Comparison of ENCODE assay signal across 23 mouse cellular contexts in the genomic region with DNA sequence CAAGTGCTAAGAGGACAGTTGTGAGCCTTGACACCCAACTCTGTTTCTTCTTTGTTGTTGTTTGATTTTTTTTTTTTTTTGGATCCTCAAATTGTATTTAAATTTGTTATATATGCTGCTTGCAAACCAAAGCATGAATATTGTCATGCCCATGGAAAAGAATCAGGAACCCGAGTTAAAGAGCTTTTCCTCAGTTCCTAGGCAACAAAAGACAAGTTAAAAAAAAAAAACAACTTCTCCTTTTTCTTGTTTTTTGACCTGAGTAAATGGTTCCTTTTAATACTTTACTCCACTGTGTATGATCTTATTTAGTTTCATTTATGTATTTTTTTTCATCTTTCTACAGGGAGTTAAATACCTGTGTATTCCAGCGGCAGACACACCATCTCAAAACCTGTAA. TPM values are rescaled to one million over a fixed set of nuclear protein-coding genes. Genes with fewer than 3 reads are reported as not detected.
DNase-seq lines count a peak whose midpoint lies in the region; ATAC-seq and TF ChIP-seq lines count a peak whose summit lies in the region.
"Had no signal": no experiment of that assay in that cellular context is flagged by ENCODE, and none has a peak within 500 bp of the region (broad histone marks: within the 10 kb centered on the region; RNA-seq: fewer than 3 reads in every experiment).

No protein-coding gene starts in this region.

- no peak overlapping the region for H3K9ac ChIP-seq in CH12.LX (ENCODE audit: insufficient read depth, low read depth)
- H3K9ac ChIP-seq: embryonic facial prominence, embryonic 12.5 days; embryonic facial prominence, embryonic 15.5 days; forebrain, postnatal 0 days; hindbrain, embryonic 13.5 days had no signal

- H3K27ac ChIP-seq in CH12.LX (ENCODE audit: insufficient read depth, low read depth) = no peak overlapping the region
- peak overlapping the region; percentile 95 for H3K27ac ChIP-seq in bone marrow macrophage, adult 2 months (ENCODE audit: insufficient read depth, low read depth, low read length)
- H3K27ac ChIP-seq: embryonic facial prominence, embryonic 12.5 days; embryonic facial prominence, embryonic 15.5 days; heart, adult 2 months; hindbrain, embryonic 10.5 days; hindbrain, embryonic 13.5 days had no signal

- TF ChIP-seq CTCF in CH12.LX (conservative IDR thresholded peaks at IDR 0.05 in 1 of 2, IDR thresholded peaks at IDR 0.05 in 1 of 2; ENCODE audit: low read depth in 2 of 2, low read length in 2 of 2) = no peak
- no peak for TF ChIP-seq CTCF in bone marrow macrophage, adult 2 months (IDR thresholded peaks at IDR 0.05; ENCODE audit: low read depth, low read length)

- peak; percentile 50 to 60; a peak in 3 of 4 replicates for ATAC-seq in hematopoietic stem cell, adult 5-6 weeks (replicated peaks in 1 of 2; ENCODE audit: insufficient read depth in 1 of 2, low FRiP score in 2 of 2, low TSS enrichment in 1 of 2, low read depth in 1 of 2, poor library complexity in 2 of 2, severe bottlenecking in 2 of 2)
- ATAC-seq in megakaryocyte progenitor cell, adult 5-6 weeks (replicated peaks; ENCODE audit: poor library complexity) = peak; percentile 48; the same call in 1 of the 2 replicates
- ATAC-seq: activated CD4-positive, CD25-positive, alpha-beta regulatory T cell, adult 4 months; forebrain, embryonic 14.5 days; forebrain, postnatal 0 days; hindbrain, embryonic 16.5 days had no signal

- TF ChIP-seq EP300 in CH12.LX (IDR thresholded peaks at IDR 0.05; ENCODE audit: low read length) = no peak

- H3K27me3 ChIP-seq in CH12.LX (replicated peaks) = no peaks in the 10 kb centered on the region
- H3K27me3 ChIP-seq: embryonic facial prominence, embryonic 12.5 days; embryonic facial prominence, embryonic 15.5 days; hindbrain, embryonic 13.5 days had no signal

- H3K36me3 ChIP-seq in CH12.LX (replicated peaks in 1 of 2; ENCODE audit: control insufficient read depth in 1 of 2, insufficient read depth in 1 of 2, low read length in 1 of 2) = peaks cover 14 to 39% of the 10 kb centered on the region in 2 experiments
- H3K36me3 ChIP-seq: embryonic facial prominence, embryonic 12.5 days; hindbrain, embryonic 10.5 days had no signal

- DNase-seq in CH12.LX (ENCODE audit: extremely low read depth) = no peak
- DNase-seq in left cerebral cortex, postnatal 10 days (ENCODE audit: extremely low spot score in 1 of 2, low spot score in 2 of 2) = no peak
- no peak for DNase-seq in ovary, postnatal 36 days (ENCODE audit: low spot score)
- DNase-seq in gastrocnemius, adult 18-20 months (ENCODE audit: low spot score) = no peak
- DNase-seq: adrenal gland, adult 8-10 months; adrenal gland, postnatal 25 days; cerebellum, adult 18-20 months; cerebellum, adult 9-10 months; cerebellum, postnatal 14 days; forebrain, postnatal 0 days; gastrocnemius, postnatal 25 days; heart, adult 2 months had no signal

- in situ Hi-C loops in CH12.LX (cut with MboI; ENCODE audit: low pct_ligation_motif_present, low pct_unique_long_range_greater_than_20kb, low sequenced_read_pairs) = no loop called here

- H3K79me2 ChIP-seq in CH12.LX (replicated peaks; ENCODE audit: control insufficient read depth, extremely low read depth, insufficient read depth, poor library complexity, severe bottlenecking) = no peaks in the 10 kb centered on the region

- H3K4me2 ChIP-seq in CH12.LX (ENCODE audit: insufficient read depth, low read depth, poor library complexity, severe bottlenecking) = no peak overlapping the region
- H3K4me2 ChIP-seq: embryonic facial prominence, embryonic 12.5 days; embryonic facial prominence, embryonic 15.5 days; heart, embryonic 11.5 days; hindbrain, embryonic 13.5 days had no signal

- H3K4me1 ChIP-seq in CH12.LX (ENCODE audit: control insufficient read depth in 1 of 2, insufficient read depth in 2 of 2) = peaks cover 25 to 59% of the 10 kb centered on the region in 2 experiments
- peaks cover 49% of the 10 kb centered on the region for H3K4me1 ChIP-seq in bone marrow macrophage, adult 2 months (ENCODE audit: control insufficient read depth, insufficient read depth, low read length)
- H3K4me1 ChIP-seq: embryonic facial prominence, embryonic 12.5 days; hindbrain, embryonic 10.5 days; hindbrain, embryonic 13.5 days had no signal

- TF ChIP-seq RAD21 in CH12.LX (IDR thresholded peaks at IDR 0.05; ENCODE audit: low read depth, low read length) = no peak

- intact Hi-C loops in left cerebral cortex, postnatal 10 days (cut with DNase I) = no loop called here

- H3K4me3 ChIP-seq in CH12.LX (replicated peaks in 1 of 3; ENCODE audit: low read depth in 2 of 3, low read length in 2 of 3, poor library complexity in 1 of 3) = no peak overlapping the region
- H3K4me3 ChIP-seq in bone marrow macrophage, adult 2 months (ENCODE audit: insufficient read depth, low read length) = peak overlapping the region; percentile 15; the same call in 1 of the 2 replicates
- H3K4me3 ChIP-seq: embryonic facial prominence, embryonic 12.5 days; embryonic facial prominence, embryonic 15.5 days; heart, adult 2 months; hindbrain, embryonic 10.5 days; hindbrain, embryonic 13.5 days had no signal

- dilution Hi-C loops in CH12.LX (cut with MboI; ENCODE audit: extremely low pct_ligation_motif_present, extremely low pct_unique_long_range_greater_than_20kb, low sequenced_read_pairs) = no loop called here

- TF ChIP-seq POLR2A in CH12.LX (IDR thresholded peaks at IDR 0.05; ENCODE audit: low read depth, low read length) = no peak
- TF ChIP-seq POLR2A in bone marrow macrophage, adult 2 months (IDR thresholded peaks at IDR 0.05; ENCODE audit: borderline replicate concordance, low read depth, low read length) = no peak

- no peaks in the 10 kb centered on the region for H3K9me3 ChIP-seq in CH12.LX (replicated peaks; ENCODE audit: low read length)
- H3K9me3 ChIP-seq: embryonic facial prominence, embryonic 12.5 days; embryonic facial prominence, embryonic 15.5 days; hindbrain, embryonic 10.5 days; hindbrain, embryonic 13.5 days had no signal

TF ChIP-seq in CH12.LX, 34 proteins besides CTCF, POLR2A, EP300 and RAD21:
- TF ChIP-seq MAFK (IDR thresholded peaks at IDR 0.05; ENCODE audit: insufficient replicate concordance, low read length) (no peak), ZNF384 (IDR thresholded peaks at IDR 0.05; ENCODE audit: low read depth, low read length) (peak; percentile 63), RCOR1 (conservative IDR thresholded peaks at IDR 0.05; ENCODE audit: low read depth, low read length) (no peak), USF2 (conservative IDR thresholded peaks at IDR 0.05; ENCODE audit: low read depth, low read length) (no peak), IRF4 (IDR thresholded peaks at IDR 0.05; ENCODE audit: low read depth, low read length) (no peak), ZKSCAN1 (IDR thresholded peaks at IDR 0.05; ENCODE audit: borderline replicate concordance, low read depth, low read length) (no peak), TBP (conservative IDR thresholded peaks at IDR 0.05; ENCODE audit: low read depth, low read length) (no peak)
TF ChIP-seq in CH12.LX: peak in this region for 1.

RNA-seq across cellular contexts. Expression of gene Dusp22, which starts 36.1 kb away (rescaled TPM):
- 22.5 and 25.5 TPM in 2 replicates for total RNA-seq in CH12.LX (2012; rRNA removed)
- total RNA-seq in CH12.LX (2014; rRNA removed) = 28.7 and 29.8 TPM in 2 replicates
- polyA plus RNA-seq in CH12.LX (2012; ENCODE audit: insufficient read length, low read depth) = 18.0 and 18.5 TPM in 2 replicates
- polyA plus RNA-seq in bone marrow macrophage, adult 2 months (2012; ENCODE audit: insufficient read depth, insufficient read length, missing spikeins) = 53.6 and 62.9 TPM in 2 replicates
- 5.1 and 10.2 TPM in 2 replicates for total RNA-seq in hematopoietic stem cell, adult 5-6 weeks (2017)
- 1.9 and 5.2 TPM in 2 replicates for total RNA-seq in megakaryocyte progenitor cell, adult 5-6 weeks (2015)
- total RNA-seq in megakaryocyte progenitor cell, adult 5-6 weeks (2017) = 2.5 and 4.2 TPM in 2 replicates
- 10 to 100 TPM; 27.3 to 30.1 TPM for total RNA-seq in left cerebral cortex, postnatal 10 days (2021)
- 10 to 100 TPM; 46.9 to 47.9 TPM for total RNA-seq in gastrocnemius, adult 18-20 months (2021)

RNA-seq across cellular contexts. Expression of gene Irf4, which starts 53.1 kb away (rescaled TPM):
- total RNA-seq in CH12.LX (2012; rRNA removed) = 115 and 138 TPM in 2 replicates
- total RNA-seq in CH12.LX (2014; rRNA removed) = 122 and 142 TPM in 2 replicates
- polyA plus RNA-seq in CH12.LX (2012; ENCODE audit: insufficient read length, low read depth) = 74.5 and 81.7 TPM in 2 replicates
- polyA plus RNA-seq in bone marrow macrophage, adult 2 months (2012; ENCODE audit: insufficient read depth, insufficient read length, missing spikeins) = 7.5 and 9.3 TPM in 2 replicates
- total RNA-seq in hematopoietic stem cell, adult 5-6 weeks (2017) = 1.7 and 2.7 TPM in 2 replicates
- total RNA-seq in megakaryocyte progenitor cell, adult 5-6 weeks (2015) = 0.05 and 0.47 TPM in 2 replicates
- total RNA-seq in megakaryocyte progenitor cell, adult 5-6 weeks (2017) = 0.07 and 0.29 TPM in 2 replicates
- total RNA-seq in left cerebral cortex, postnatal 10 days (2021) = under 1 TPM in 1 of 2 experiments, not detected in 1; 0.16 TPM
- total RNA-seq in gastrocnemius, adult 18-20 months (2021) = 1 to 10 TPM in 1 of 2 experiments, under 1 TPM in 1; 0.52 to 1.6 TPM
- polyA plus RNA-seq: hindbrain, embryonic 10.5 days had no signal

Comparison
In these comparisons a context has a peak if more than half of its experiments do, and no peak if none do; other contexts are left out.
1. RNA of gene Irf4, which starts 53.1 kb away (total RNA-seq): 115 to 142 TPM in CH12.LX; 1.7 to 2.7 TPM in hematopoietic stem cell, adult 5-6 weeks, 0.52 to 1.6 TPM in gastrocnemius, adult 18-20 months, 0.05 to 0.47 TPM in megakaryocyte progenitor cell, adult 5-6 weeks and 0.16 TPM in left cerebral cortex, postnatal 10 days; every median in the first group is over 10 times any median in the second.